Mouse (Mus musculus) bone marrow macrophage, adult 2 months (primary cell): ENCODE results near the gene Fbxw5.

Experiments used
- CTCF ChIP-seq: IDR thresholded peaks from 2 replicates; pipeline ENCODE4 v1.5.1; 2012; ENCODE audit warnings: low read depth, mild to moderate bottlenecking, low read length, moderate library complexity
- POLR2A ChIP-seq: IDR thresholded peaks from 2 replicates; pipeline ENCODE4 v1.6.1; 2012; ENCODE audit warnings: mild to moderate bottlenecking, low read depth, low read length, borderline replicate concordance

- no peak for TF ChIP-seq POLR2A
- no peak for TF ChIP-seq CTCF
Measured at GRCm38 (mm10) chr2:25505860-25506259, 5.3 kb downstream of the Fbxw5 start.
